Mouse (Mus musculus) heart, embryonic 12.5 days (tissue): ENCODE data around the gene Afap1. TPM values are rescaled to one million over a fixed set of nuclear protein-coding genes. Genes with fewer than 3 reads are reported as not detected.

Experiments used
- ATAC-seq: fragments of 200-750 bp; cut with Nextera tagmentation; 2 replicates; pipeline ENCODE4 v1.8.0; 2017; ENCODE audit warnings: moderate TSS enrichment, moderate library complexity; ENCODE audit not compliant: insufficient number of reproducible peaks, low FRiP score
- H3K27ac ChIP-seq: fragments of 300-500 bp; sonication (generic); 2 replicates; pipeline ENCODE4 v1.5.1; 2016; ENCODE audit warnings: mild to moderate bottlenecking, moderate library complexity; ENCODE audit not compliant: poor library complexity, severe bottlenecking
- H3K27me3 ChIP-seq: fragments of 300-500 bp; sonication (generic); replicated peaks from 2 replicates; pipeline ENCODE4 v1.6.1; 2016; ENCODE audit warnings: mild to moderate bottlenecking, moderate library complexity
- H3K36me3 ChIP-seq: fragments of 300-500 bp; sonication (generic); 2 replicates; pipeline ENCODE4 v1.6.1; 2016; ENCODE audit warnings: mild to moderate bottlenecking, moderate library complexity
- H3K4me1 ChIP-seq: fragments of 300-500 bp; sonication (generic); replicated peaks from 2 replicates; pipeline ENCODE4 v1.6.1; 2016; ENCODE audit warnings: mild to moderate bottlenecking
- H3K4me2 ChIP-seq: fragments of 300-500 bp; sonication (generic); 2 replicates; pipeline ENCODE4 v1.6.1; 2016; ENCODE audit warnings: mild to moderate bottlenecking, moderate library complexity
- H3K4me3 ChIP-seq: fragments of 300-500 bp; sonication (generic); 2 replicates; pipeline ENCODE4 v1.5.1; 2016; ENCODE audit warnings: mild to moderate bottlenecking
- H3K9ac ChIP-seq: fragments of 300-500 bp; sonication (generic); 2 replicates; pipeline ENCODE4 v1.6.1; 2016; ENCODE audit warnings: mild to moderate bottlenecking, moderate library complexity
- H3K9me3 ChIP-seq: fragments of 300-500 bp; sonication (generic); replicated peaks from 2 replicates; pipeline ENCODE4 v1.6.1; 2016; ENCODE audit warnings: mild to moderate bottlenecking, moderate library complexity
- WGBS: fragments of 180-500 bp; shearing (Covaris S2); methylation state at CpG from one replicate; pipeline ENCODE4 v1.1.7; 2016; 5-methylcytosine and 5-hydroxymethylcytosine counted together
- polyA plus RNA-seq: library from polyadenylated mRNA; unstranded; fragments of >200 nt; fragmentation: Nextera tagmentation; extraction: Ambion mirVana; gene quantifications from 2 replicates; pipeline ENCODE4 v1.2.1, GENCODE M21; 2016

Afap1 gene
- polyA plus RNA-seq, 1 experiment from 2014 or later = 30.5 TPM

GRCm38 (mm10) chr5:35933059-35933458 lies 39.9 kb downstream of the Afap1 start:
- no peaks in the 10 kb centered on the region for H3K9me3 ChIP-seq
- peaks cover 61% of the 10 kb centered on the region for H3K4me1 ChIP-seq
- peak overlapping the region; percentile 55; the same call in 1 of the 2 replicates for H3K27ac ChIP-seq
- 0 out of 2 replicates have a peak, but pooled peaks have one; percentile 30 for ATAC-seq
- H3K27me3 ChIP-seq = no peaks in the 10 kb centered on the region
- no peak overlapping the region for H3K4me3 ChIP-seq
- WGBS = 40% methylated on average over 10 of the region's 10 CpGs
- peaks cover 16% of the 10 kb centered on the region for H3K36me3 ChIP-seq
- no peak overlapping the region for H3K4me2 ChIP-seq
- H3K9ac ChIP-seq = no peak overlapping the region

GRCm38 (mm10) chr5:35935939-35936338 lies 42.8 kb downstream of the Afap1 start:
- Histone ChIP-seq H3K27ac (no peak overlapping the region), H3K4me1 (peaks cover 83% of the 10 kb centered on the region), H3K4me3 (no peak overlapping the region), H3K36me3 (peaks cover 16% of the 10 kb centered on the region), H3K9me3 (no peaks in the 10 kb centered on the region), H3K27me3 (no peaks in the 10 kb centered on the region), H3K9ac (no peak overlapping the region), H3K4me2 (no peak overlapping the region)
- 80% methylated on average over 7 of the region's 7 CpGs for WGBS
- ATAC-seq = no peak

DNA sequence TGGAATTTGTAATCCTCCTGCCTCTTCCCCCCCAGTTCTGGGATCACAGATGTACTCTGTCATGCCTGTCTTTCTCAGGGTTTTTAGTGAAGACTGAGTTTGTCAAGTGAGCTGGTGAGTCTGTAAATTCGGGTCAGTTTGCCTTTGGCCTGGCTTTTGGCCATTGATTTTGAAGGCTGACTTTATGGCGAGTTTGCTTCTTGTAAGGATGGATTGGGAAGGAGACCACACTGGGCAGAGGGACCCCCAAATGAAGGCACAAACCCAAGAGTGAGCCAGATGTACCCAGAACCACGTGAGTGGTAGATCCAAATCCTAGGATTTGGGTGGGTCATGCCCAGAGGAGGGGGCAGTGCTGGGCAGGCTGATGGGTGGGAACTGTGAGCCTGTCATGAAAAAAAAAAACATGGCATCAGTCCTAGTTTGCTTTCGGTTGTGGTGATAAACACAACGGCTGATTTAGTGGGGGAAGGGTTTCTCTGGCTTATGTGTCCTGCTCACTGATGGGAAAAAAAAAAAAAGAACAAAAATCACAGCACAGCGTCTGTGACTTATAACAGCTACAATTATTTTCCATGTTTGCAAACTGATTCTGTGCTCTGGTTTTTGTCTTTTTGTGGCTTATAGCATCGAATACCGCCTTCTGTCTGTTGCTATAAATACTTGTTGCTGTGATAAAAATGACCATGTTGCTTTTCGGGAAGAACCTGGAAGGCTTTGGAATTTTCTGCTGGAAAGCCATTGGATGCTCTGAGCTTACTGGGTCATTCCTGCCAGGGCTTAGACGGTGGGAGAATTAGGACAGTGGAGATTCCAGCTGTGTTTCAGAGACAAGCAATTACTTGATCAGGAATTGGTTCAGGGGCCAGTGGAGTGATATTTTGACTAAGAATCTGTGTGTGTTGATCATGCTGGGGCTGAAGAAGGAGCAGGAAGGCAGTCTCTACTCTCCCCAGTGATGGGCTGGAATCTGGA lies 45.4 kb downstream of the Afap1 start:
- peaks cover 82% of the 10 kb centered on the region for H3K4me1 ChIP-seq
- no peak for ATAC-seq
- no peaks in the 10 kb centered on the region for H3K9me3 ChIP-seq
- H3K4me3 ChIP-seq = no peak overlapping the region
- H3K36me3 ChIP-seq = peaks cover 27% of the 10 kb centered on the region
- peak overlapping the region; percentile 25 for H3K4me2 ChIP-seq
- no peaks in the 10 kb centered on the region for H3K27me3 ChIP-seq
- no peak overlapping the region for H3K9ac ChIP-seq
- peak overlapping the region; percentile 80 for H3K27ac ChIP-seq
- WGBS = 29% methylated on average over 10 of the region's 10 CpGs

DNA sequence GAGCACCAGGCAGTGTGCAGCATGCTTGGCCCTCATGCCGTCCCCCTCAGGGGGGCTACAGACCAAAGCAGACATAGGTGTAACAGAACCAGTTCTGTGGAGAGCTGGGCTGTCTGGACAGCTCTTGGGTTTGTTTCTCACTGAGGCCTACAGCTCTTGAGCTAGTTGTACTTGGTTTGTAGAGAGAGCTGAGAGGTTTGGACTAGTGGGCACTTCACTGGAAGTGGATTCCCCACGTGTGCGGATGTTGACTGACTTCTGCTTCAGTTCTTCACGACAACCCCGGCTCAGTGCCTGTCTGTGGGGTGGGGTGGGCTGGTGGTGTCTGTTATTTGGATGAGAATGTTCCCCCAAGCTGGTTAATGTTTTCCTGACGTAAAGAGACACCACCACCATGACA lies 46.8 kb downstream of the Afap1 start:
- Histone ChIP-seq H3K27ac (no peak overlapping the region; the same call in 1 of the 2 replicates), H3K9me3 (no peaks in the 10 kb centered on the region), H3K4me3 (no peak overlapping the region), H3K27me3 (no peaks in the 10 kb centered on the region), H3K4me1 (peaks cover 78% of the 10 kb centered on the region), H3K36me3 (peaks cover 40% of the 10 kb centered on the region), H3K4me2 (no peak overlapping the region), H3K9ac (no peak overlapping the region)
- 66% methylated on average over 6 of the region's 6 CpGs for WGBS
- ATAC-seq = no peak

- Histone ChIP-seq H3K4me3 (no peak overlapping the region), H3K9ac (no peak overlapping the region), H3K4me2 (no peak overlapping the region), H3K27me3 (no peaks in the 10 kb centered on the region), H3K4me1 (peaks cover 91% of the 10 kb centered on the region), H3K27ac (peak overlapping the region; percentile 50), H3K36me3 (peaks cover 53% of the 10 kb centered on the region), H3K9me3 (no peaks in the 10 kb centered on the region)
- 60% methylated on average over 5 of the region's 5 CpGs for WGBS
- ATAC-seq = no peak
Measured at GRCm38 (mm10) chr5:35943541-35943940, 50.4 kb downstream of the Afap1 start.

DNA sequence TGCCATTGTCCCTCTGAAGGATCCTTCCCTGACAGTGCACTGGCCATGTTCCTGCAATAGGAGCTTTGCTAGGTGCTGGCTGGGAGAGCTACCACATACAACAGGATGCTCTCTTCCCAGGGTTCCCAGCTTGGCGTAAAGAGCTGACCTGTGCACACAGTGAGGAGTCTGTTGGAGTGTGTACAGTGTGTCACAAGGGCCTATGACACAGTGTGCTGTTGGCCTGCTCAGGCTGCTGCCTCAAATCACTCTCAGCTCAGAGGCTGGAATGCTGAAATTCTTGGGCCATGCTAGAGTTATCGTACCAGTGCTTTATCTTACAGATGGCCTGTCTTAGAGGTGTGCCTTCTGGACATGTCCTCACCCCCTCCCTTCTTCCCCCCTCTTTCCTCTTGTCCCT lies 53.7 kb downstream of the Afap1 start:
- H3K9ac ChIP-seq = no peak overlapping the region
- H3K4me2 ChIP-seq = no peak overlapping the region
- H3K4me3 ChIP-seq = no peak overlapping the region
- no peaks in the 10 kb centered on the region for H3K27me3 ChIP-seq
- H3K36me3 ChIP-seq = peaks cover 79% of the 10 kb centered on the region
- H3K9me3 ChIP-seq = no peaks in the 10 kb centered on the region
- WGBS = 54% methylated on average over 2 of the region's 2 CpGs
- peaks cover 63% of the 10 kb centered on the region for H3K4me1 ChIP-seq
- ATAC-seq = 0 out of 2 replicates have a peak, but pooled peaks have one; percentile 36
- H3K27ac ChIP-seq = peak overlapping the region; percentile 65

GRCm38 (mm10) chr5:35947427-35947826 lies 54.3 kb downstream of the Afap1 start:
- Histone ChIP-seq H3K4me2 (no peak overlapping the region), H3K36me3 (peaks cover 83% of the 10 kb centered on the region), H3K9ac (no peak overlapping the region), H3K4me1 (peaks cover 58% of the 10 kb centered on the region), H3K27ac (peak overlapping the region; percentile 65), H3K4me3 (no peak overlapping the region), H3K27me3 (no peaks in the 10 kb centered on the region), H3K9me3 (no peaks in the 10 kb centered on the region)
- 44% methylated on average over 4 of the region's 4 CpGs for WGBS
- no peak for ATAC-seq

DNA sequence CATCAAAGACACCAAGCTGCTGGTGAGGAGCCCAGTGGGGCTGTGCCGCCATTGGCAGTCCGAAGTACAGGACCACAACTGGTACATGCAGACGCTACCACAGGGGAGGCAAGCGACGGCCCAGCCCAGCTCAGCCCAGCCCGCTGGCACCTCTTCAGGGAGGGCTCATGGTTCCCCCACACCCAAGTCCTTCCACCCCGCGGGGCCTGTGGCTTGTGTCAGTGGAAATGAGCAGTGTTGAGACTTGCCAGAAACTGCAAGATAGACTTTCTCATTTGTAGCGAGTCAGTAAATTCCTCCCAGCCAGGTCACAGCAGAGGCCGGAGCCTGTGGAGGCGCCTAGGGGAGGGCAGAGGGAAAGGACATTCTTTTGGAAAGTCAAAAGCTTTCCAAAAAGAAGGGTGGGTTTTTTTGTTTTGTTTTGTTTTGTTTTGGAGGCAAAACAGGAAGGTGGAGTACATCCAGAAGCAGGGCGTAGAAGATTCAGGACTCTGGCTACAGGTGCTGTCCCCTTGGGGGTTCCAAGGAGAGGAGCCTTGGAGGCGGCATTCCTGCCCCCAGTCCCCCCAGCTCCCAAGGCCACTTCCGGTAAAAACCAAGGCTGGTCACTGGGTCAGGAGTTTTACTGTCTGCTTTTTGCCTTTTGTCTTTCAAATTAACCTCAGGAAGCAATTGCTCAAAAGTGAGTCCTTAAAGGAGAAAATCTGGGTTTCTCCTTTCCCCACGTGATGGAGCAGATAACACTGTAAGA lies 55.3 kb downstream of the Afap1 start:
- Histone ChIP-seq H3K9me3 (no peaks in the 10 kb centered on the region), H3K27ac (peak overlapping the region; percentile 52; the same call in 1 of the 2 replicates), H3K4me1 (peaks cover 48% of the 10 kb centered on the region), H3K4me2 (no peak overlapping the region), H3K36me3 (peaks cover 85% of the 10 kb centered on the region), H3K27me3 (no peaks in the 10 kb centered on the region), H3K4me3 (no peak overlapping the region), H3K9ac (0 out of 2 replicates have a peak overlapping the region, but pooled peaks have one; percentile 15)
- no peak for ATAC-seq
- 58% methylated on average over 15 of the region's 15 CpGs for WGBS

GRCm38 (mm10) chr5:35949061-35949460 lies 55.9 kb downstream of the Afap1 start:
- Histone ChIP-seq H3K9me3 (no peaks in the 10 kb centered on the region), H3K4me3 (no peak overlapping the region), H3K9ac (no peak overlapping the region), H3K27me3 (no peaks in the 10 kb centered on the region), H3K4me1 (peaks cover 41% of the 10 kb centered on the region), H3K27ac (no peak overlapping the region), H3K4me2 (no peak overlapping the region), H3K36me3 (peaks cover 84% of the 10 kb centered on the region)
- 78% methylated on average over 5 of the region's 5 CpGs for WGBS
- no peak for ATAC-seq

GRCm38 (mm10) chr5:35950504-35950903 lies 57.4 kb downstream of the Afap1 start:
- Histone ChIP-seq H3K4me3 (no peak overlapping the region), H3K27ac (no peak overlapping the region), H3K27me3 (no peaks in the 10 kb centered on the region), H3K9me3 (no peaks in the 10 kb centered on the region), H3K36me3 (peaks cover 81% of the 10 kb centered on the region), H3K4me2 (no peak overlapping the region), H3K4me1 (peaks cover 32% of the 10 kb centered on the region), H3K9ac (no peak overlapping the region)
- WGBS = 91% methylated on average over 7 of the region's 7 CpGs
- ATAC-seq = no peak
